In genomic region chr1:31153793-31154349, GRCm38 (mm10) we compare ENCODE assay signal across 7 mouse cellular contexts. TPM values are rescaled to one million over a fixed set of nuclear protein-coding genes. Genes with fewer than 3 reads are reported as not detected.
DNase-seq lines count a peak whose midpoint lies in the region; ATAC-seq and TF ChIP-seq lines count a peak whose summit lies in the region.

No protein-coding gene starts in this region.

- peak; percentile 42 for DNase-seq in MEL (ENCODE audit: low read depth, low spot score)
- peak; percentile 59 to 61 for DNase-seq in adrenal gland, postnatal 36 days
- peak; percentile 57 for DNase-seq in forebrain, embryonic 11.5 days (ENCODE audit: low spot score)
- DNase-seq in layer of hippocampus, adult 8-10 months (ENCODE audit: low spot score in 2 of 2) = peak; percentile 53 to 61
- peak; percentile 59 for DNase-seq in lung, postnatal 14 days
- DNase-seq in right cerebral cortex, adult 18-20 months = peak; percentile 63

- 34% methylated on average over 7 of the region's 7 CpGs for WGBS in forebrain, embryonic 11.5 days
- WGBS in hindbrain, embryonic 12.5 days = 25% methylated on average over 7 of the region's 7 CpGs

- H3K36me3 ChIP-seq in MEL (ENCODE audit: control insufficient read depth in 1 of 2, insufficient read depth in 2 of 2, low read length in 2 of 2) = no peaks in the 10 kb centered on the region
- no peaks in the 10 kb centered on the region for H3K36me3 ChIP-seq in forebrain, embryonic 11.5 days (ENCODE audit: control insufficient read depth, insufficient read depth, low read length)
- H3K36me3 ChIP-seq in hindbrain, embryonic 12.5 days = no peaks in the 10 kb centered on the region

- TF ChIP-seq POLR2A in MEL (IDR thresholded peaks at IDR 0.05; ENCODE audit: control insufficient read depth in 1 of 2, insufficient read depth in 1 of 2, low read depth in 1 of 2, low read length in 2 of 2, poor library complexity in 1 of 2) = no peak

- no peak overlapping the region for H3K27ac ChIP-seq in MEL (ENCODE audit: control insufficient read depth, low read depth, low read length)
- no peak overlapping the region for H3K27ac ChIP-seq in forebrain, embryonic 11.5 days (ENCODE audit: low read depth, low read length)
- no peak overlapping the region for H3K27ac ChIP-seq in hindbrain, embryonic 12.5 days

- peak; percentile 74 for TF ChIP-seq RAD21 in MEL (IDR thresholded peaks at IDR 0.05; ENCODE audit: low read depth, low read length)

- no peaks in the 10 kb centered on the region for H3K4me1 ChIP-seq in MEL (ENCODE audit: control insufficient read depth in 1 of 2, insufficient read depth in 2 of 2, low read length in 2 of 2)
- no peaks in the 10 kb centered on the region for H3K4me1 ChIP-seq in forebrain, embryonic 11.5 days (replicated peaks; ENCODE audit: control insufficient read depth, insufficient read depth, low read length)
- no peaks in the 10 kb centered on the region for H3K4me1 ChIP-seq in hindbrain, embryonic 12.5 days

- no peak overlapping the region for H3K4me2 ChIP-seq in forebrain, embryonic 11.5 days (ENCODE audit: low read depth, low read length, severe bottlenecking)
- no peak overlapping the region for H3K4me2 ChIP-seq in hindbrain, embryonic 12.5 days (replicated peaks)

- H3K27me3 ChIP-seq in MEL (ENCODE audit: control insufficient read depth in 1 of 2, insufficient read depth in 2 of 2, low read length in 2 of 2) = no peaks in the 10 kb centered on the region; a peak in 1 of 4 replicates
- no peaks in the 10 kb centered on the region for H3K27me3 ChIP-seq in forebrain, embryonic 11.5 days (ENCODE audit: control insufficient read depth, insufficient read depth, low read length)
- H3K27me3 ChIP-seq in hindbrain, embryonic 12.5 days = no peaks in the 10 kb centered on the region

- peak; percentile 74 for ATAC-seq in forebrain, embryonic 11.5 days (replicated peaks; ENCODE audit: low FRiP score)
- peak; percentile 78 for ATAC-seq in hindbrain, embryonic 12.5 days (ENCODE audit: low FRiP score)

- H3K9ac ChIP-seq in MEL (ENCODE audit: control insufficient read depth, low read depth, low read length, poor library complexity, severe bottlenecking) = no peak overlapping the region
- no peak overlapping the region for H3K9ac ChIP-seq in forebrain, embryonic 11.5 days (ENCODE audit: low read length)
- H3K9ac ChIP-seq in hindbrain, embryonic 12.5 days = no peak overlapping the region

- H3K79me2 ChIP-seq in MEL (ENCODE audit: control insufficient read depth, insufficient read depth, low read length, poor library complexity) = no peaks in the 10 kb centered on the region

- no peak overlapping the region for H3K4me3 ChIP-seq in MEL (ENCODE audit: control insufficient read depth in 1 of 2, insufficient read depth in 1 of 2, low read depth in 2 of 2, low read length in 2 of 2)
- no peak overlapping the region for H3K4me3 ChIP-seq in forebrain, embryonic 11.5 days (ENCODE audit: low read depth, low read length)
- H3K4me3 ChIP-seq in hindbrain, embryonic 12.5 days = no peak overlapping the region

- TF ChIP-seq EP300 in MEL (IDR thresholded peaks at IDR 0.05; ENCODE audit: low read depth in 1 of 2, low read length in 2 of 2) = no peak

- H3K9me3 ChIP-seq in MEL (replicated peaks; ENCODE audit: insufficient read depth, low read length) = no peaks in the 10 kb centered on the region
- no peaks in the 10 kb centered on the region for H3K9me3 ChIP-seq in forebrain, embryonic 11.5 days (ENCODE audit: control insufficient read depth, low read length)
- H3K9me3 ChIP-seq in hindbrain, embryonic 12.5 days (replicated peaks) = no peaks in the 10 kb centered on the region

- peak; percentile 50 to 74 (median 62) for TF ChIP-seq CTCF in MEL (IDR thresholded peaks at IDR 0.05 in 2 of 3, conservative IDR thresholded peaks at IDR 0.05 in 1 of 3; ENCODE audit: control insufficient read depth in 1 of 3, insufficient read depth in 1 of 3, low read depth in 2 of 3, low read length in 3 of 3, poor library complexity in 1 of 3, severe bottlenecking in 1 of 3)

TF ChIP-seq in MEL, 35 proteins besides CTCF, POLR2A, EP300 and RAD21:
- no peak for TF ChIP-seq GABPA (IDR thresholded peaks at IDR 0.05; ENCODE audit: low read depth, low read length)
- peak; percentile 64 for TF ChIP-seq ZC3H11A (IDR thresholded peaks at IDR 0.05; ENCODE audit: low read depth, low read length)
- TF ChIP-seq SMC3 (IDR thresholded peaks at IDR 0.05; ENCODE audit: low read depth, low read length) = peak; percentile 82

RNA-seq across cellular contexts. Expression of gene Lgsn, which starts 22.3 kb away (rescaled TPM):
- not detected in 2 replicates for total RNA-seq in MEL (2012; rRNA removed)
- polyA plus RNA-seq in MEL (2012; ENCODE audit: insufficient read depth in 1 of 2, insufficient read length in 2 of 2, low read depth in 1 of 2, low replicate concordance in 2 of 2, missing spikeins in 1 of 2) = not detected
- total RNA-seq in adrenal gland, postnatal 36 days (2021) = not detected
- polyA plus RNA-seq in forebrain, embryonic 11.5 days (2014; fragmentation: Nextera tagmentation; extraction: Ambion mirVana) = not detected in 2 replicates
- polyA plus RNA-seq in hindbrain, embryonic 12.5 days (2016; fragmentation: Nextera tagmentation; extraction: Ambion mirVana) = not detected in 2 replicates
- not detected for total RNA-seq in layer of hippocampus, adult 8-10 months (2022)
